Mouse (Mus musculus): ENCODE data around the gene Epb41l1. TPM values are rescaled to one million over a fixed set of nuclear protein-coding genes. Genes with fewer than 3 reads are reported as not detected.

The Epb41l1 gene
- polyA plus RNA-seq, 1 experiment from 2014 or later: 2.5 TPM

GRCm38 (mm10) chr2:156488166-156488814 lies 67.6 kb downstream of the Epb41l1 start:
- Histone ChIP-seq H3K27ac (no peak overlapping the region), H3K36me3 (no peaks in the 10 kb centered on the region), H3K27me3 (0 out of 2 replicates have a peak, but pooled peaks cover 4% of the 10 kb centered on the region), H3K4me2 (no peak overlapping the region), H3K9ac (replicated peaks) (no peak overlapping the region), H3K4me3 (replicated peaks) (no peak overlapping the region), H3K9me3 (no peaks in the 10 kb centered on the region; the same call in 1 of the 2 replicates), H3K4me1 (replicated peaks) (no peaks in the 10 kb centered on the region)
- no peak for ATAC-seq (ENCODE audit: insufficient number of reproducible peaks, insufficient read depth, low FRiP score, low TSS enrichment, low read depth)
- WGBS: 81% methylated on average over 8 of the region's 8 CpGs

GRCm38 (mm10) chr2:156490176-156490575 lies 69.5 kb downstream of the Epb41l1 start:
- no peaks in the 10 kb centered on the region for H3K4me1 ChIP-seq (replicated peaks)
- 74% methylated on average over 11 of the region's 11 CpGs for WGBS
- no peak overlapping the region for H3K4me2 ChIP-seq
- H3K9me3 ChIP-seq: no peaks in the 10 kb centered on the region
- H3K9ac ChIP-seq (replicated peaks): no peak overlapping the region
- no peak overlapping the region for H3K4me3 ChIP-seq (replicated peaks)
- no peaks in the 10 kb centered on the region for H3K27me3 ChIP-seq
- H3K36me3 ChIP-seq: peaks cover 15% of the 10 kb centered on the region
- no peak for ATAC-seq (ENCODE audit: insufficient number of reproducible peaks, insufficient read depth, low FRiP score, low TSS enrichment, low read depth)
- no peak overlapping the region for H3K27ac ChIP-seq

- Histone ChIP-seq H3K9me3 (no peaks in the 10 kb centered on the region), H3K27ac (no peak overlapping the region), H3K9ac (replicated peaks) (no peak overlapping the region), H3K36me3 (peaks cover 32% of the 10 kb centered on the region), H3K4me1 (replicated peaks) (no peaks in the 10 kb centered on the region), H3K4me2 (no peak overlapping the region), H3K4me3 (replicated peaks) (no peak overlapping the region), H3K27me3 (no peaks in the 10 kb centered on the region)
- WGBS: 70% methylated on average over 5 of the region's 5 CpGs
- ATAC-seq (ENCODE audit: insufficient number of reproducible peaks, insufficient read depth, low FRiP score, low TSS enrichment, low read depth): no peak
These were observed 71.1 kb downstream of the Epb41l1 start for GRCm38 (mm10) chr2:156491796-156492195.

GRCm38 (mm10) chr2:156493766-156494165 lies 73.1 kb downstream of the Epb41l1 start:
- H3K9me3 ChIP-seq: no peaks in the 10 kb centered on the region
- 0 out of 2 replicates have a peak overlapping the region, but pooled peaks have one; percentile 23 for H3K27ac ChIP-seq
- WGBS: 52% methylated on average over 9 of the region's 9 CpGs

GRCm38 (mm10) chr2:156494465-156494864 lies 73.8 kb downstream of the Epb41l1 start:
- Histone ChIP-seq H3K9ac (replicated peaks) (no peak overlapping the region), H3K27ac (no peak overlapping the region), H3K4me2 (no peak overlapping the region), H3K9me3 (no peaks in the 10 kb centered on the region), H3K27me3 (no peaks in the 10 kb centered on the region), H3K4me1 (replicated peaks) (no peaks in the 10 kb centered on the region; the same call in 1 of the 2 replicates), H3K36me3 (peaks cover 46% of the 10 kb centered on the region), H3K4me3 (replicated peaks) (no peak overlapping the region)
- no peak for ATAC-seq (ENCODE audit: insufficient number of reproducible peaks, insufficient read depth, low FRiP score, low TSS enrichment, low read depth)
- WGBS: 68% methylated on average over 9 of the region's 9 CpGs

More at GRCm38 (mm10) chr2:156493766-156494165, 73.1 kb downstream of the Epb41l1 start:
- Histone ChIP-seq H3K4me1 (replicated peaks) (no peaks in the 10 kb centered on the region; the same call in 1 of the 2 replicates), H3K27me3 (no peaks in the 10 kb centered on the region), H3K36me3 (peaks cover 42% of the 10 kb centered on the region), H3K4me3 (replicated peaks) (no peak overlapping the region), H3K9ac (replicated peaks) (no peak overlapping the region), H3K4me2 (no peak overlapping the region)
- no peak for ATAC-seq (ENCODE audit: insufficient number of reproducible peaks, insufficient read depth, low FRiP score, low TSS enrichment, low read depth)

GRCm38 (mm10) chr2:156494875-156495274 lies 74.2 kb downstream of the Epb41l1 start:
- no peak overlapping the region for H3K4me3 ChIP-seq (replicated peaks)
- H3K9me3 ChIP-seq: no peaks in the 10 kb centered on the region
- WGBS: 88% methylated on average over 12 of the region's 12 CpGs
- no peak overlapping the region for H3K9ac ChIP-seq (replicated peaks)
- no peak overlapping the region for H3K4me2 ChIP-seq
- H3K4me1 ChIP-seq (replicated peaks): no peaks in the 10 kb centered on the region; the same call in 1 of the 2 replicates
- H3K27ac ChIP-seq: no peak overlapping the region
- H3K27me3 ChIP-seq: no peaks in the 10 kb centered on the region
- H3K36me3 ChIP-seq: peaks cover 51% of the 10 kb centered on the region
- ATAC-seq (ENCODE audit: insufficient number of reproducible peaks, insufficient read depth, low FRiP score, low TSS enrichment, low read depth): peak; percentile 52; the same call in 1 of the 2 replicates

GRCm38 (mm10) chr2:156496816-156497566 lies 76.3 kb downstream of the Epb41l1 start:
- Histone ChIP-seq H3K9me3 (no peaks in the 10 kb centered on the region), H3K27ac (no peak overlapping the region), H3K36me3 (peaks cover 70% of the 10 kb centered on the region), H3K4me1 (replicated peaks) (no peaks in the 10 kb centered on the region; the same call in 1 of the 2 replicates), H3K27me3 (no peaks in the 10 kb centered on the region), H3K4me3 (replicated peaks) (no peak overlapping the region), H3K9ac (replicated peaks) (no peak overlapping the region), H3K4me2 (no peak overlapping the region)
- no peak for ATAC-seq (ENCODE audit: insufficient number of reproducible peaks, insufficient read depth, low FRiP score, low TSS enrichment, low read depth)
- WGBS: 70% methylated on average over 5 of the region's 5 CpGs

- no peak overlapping the region for H3K9ac ChIP-seq (replicated peaks)
- H3K4me2 ChIP-seq: no peak overlapping the region
- H3K27me3 ChIP-seq: no peaks in the 10 kb centered on the region
- H3K9me3 ChIP-seq: no peaks in the 10 kb centered on the region
- no peak overlapping the region for H3K4me3 ChIP-seq (replicated peaks)
- H3K4me1 ChIP-seq (replicated peaks): no peaks in the 10 kb centered on the region; the same call in 1 of the 2 replicates
- peaks cover 80% of the 10 kb centered on the region for H3K36me3 ChIP-seq
- WGBS: 53% methylated on average over 5 of the region's 5 CpGs
- no peak overlapping the region for H3K27ac ChIP-seq
- no peak for ATAC-seq (ENCODE audit: insufficient number of reproducible peaks, insufficient read depth, low FRiP score, low TSS enrichment, low read depth)
These were observed 77.2 kb downstream of the Epb41l1 start for GRCm38 (mm10) chr2:156497915-156498314.

- peaks cover 82% of the 10 kb centered on the region for H3K36me3 ChIP-seq
These were observed 80.3 kb downstream of the Epb41l1 start for GRCm38 (mm10) chr2:156501025-156501424.

GRCm38 (mm10) chr2:156505533-156505932 lies 84.8 kb downstream of the Epb41l1 start:
- peaks cover 91% of the 10 kb centered on the region for H3K36me3 ChIP-seq

More at GRCm38 (mm10) chr2:156501025-156501424, 80.3 kb downstream of the Epb41l1 start:
- 88% methylated on average over 1 of the region's 1 CpGs for WGBS
- Histone ChIP-seq H3K9me3 (no peaks in the 10 kb centered on the region), H3K27me3 (no peaks in the 10 kb centered on the region), H3K4me1 (replicated peaks) (no peaks in the 10 kb centered on the region; the same call in 1 of the 2 replicates), H3K9ac (replicated peaks) (no peak overlapping the region), H3K4me3 (replicated peaks) (no peak overlapping the region), H3K27ac (no peak overlapping the region), H3K4me2 (no peak overlapping the region)
- ATAC-seq (ENCODE audit: insufficient number of reproducible peaks, insufficient read depth, low FRiP score, low TSS enrichment, low read depth): no peak

GRCm38 (mm10) chr2:156512028-156512427 lies 91.3 kb downstream of the Epb41l1 start:
- Histone ChIP-seq H3K36me3 (peaks cover 70% of the 10 kb centered on the region), H3K9me3 (no peaks in the 10 kb centered on the region), H3K27me3 (no peaks in the 10 kb centered on the region), H3K9ac (replicated peaks) (no peak overlapping the region), H3K27ac (no peak overlapping the region), H3K4me2 (no peak overlapping the region), H3K4me3 (replicated peaks) (no peak overlapping the region), H3K4me1 (replicated peaks) (no peaks in the 10 kb centered on the region)
- 79% methylated on average over 7 of the region's 7 CpGs for WGBS
- ATAC-seq (ENCODE audit: insufficient number of reproducible peaks, insufficient read depth, low FRiP score, low TSS enrichment, low read depth): no peak

More at GRCm38 (mm10) chr2:156505533-156505932, 84.8 kb downstream of the Epb41l1 start:
- H3K9ac ChIP-seq (replicated peaks): no peak overlapping the region
- H3K4me3 ChIP-seq (replicated peaks): no peak overlapping the region
- WGBS: 91% methylated on average over 13 of the region's 13 CpGs
- no peaks in the 10 kb centered on the region for H3K27me3 ChIP-seq
- H3K4me2 ChIP-seq: no peak overlapping the region
- H3K27ac ChIP-seq: no peak overlapping the region
- no peaks in the 10 kb centered on the region for H3K9me3 ChIP-seq
- no peaks in the 10 kb centered on the region for H3K4me1 ChIP-seq (replicated peaks)
- no peak for ATAC-seq (ENCODE audit: insufficient number of reproducible peaks, insufficient read depth, low FRiP score, low TSS enrichment, low read depth)
